Mouse (Mus musculus): Measurements from ENCODE around the gene Ube2e1. TPM values are rescaled to one million over a fixed set of nuclear protein-coding genes. Genes with fewer than 3 reads are reported as not detected.
A peak's percentile ranks its signal among the peaks of the same experiment; 100 is the strongest.
"Not testable (repeated sequence)": the region's sequence is repeated elsewhere in the genome, so short reads cannot be mapped to it uniquely, and the experiment has no call there.

The Ube2e1 gene
- total RNA-seq, 2 experiments from 2014 or later: 89.6 to 97.0 TPM

- no peak for DNase-seq (ENCODE audit: low spot score)
Measured at GRCm38 (mm10) chr14:18261203-18261602, 70.5 kb downstream of the Ube2e1 start.

GRCm38 (mm10) chr14:18242638-18243130 lies 89.0 kb downstream of the Ube2e1 start:
- DNase-seq (ENCODE audit: low spot score): no peak

- no peak for DNase-seq (ENCODE audit: low spot score)
Measured at GRCm38 (mm10) chr14:18241786-18242185, 89.9 kb downstream of the Ube2e1 start.

DNA sequence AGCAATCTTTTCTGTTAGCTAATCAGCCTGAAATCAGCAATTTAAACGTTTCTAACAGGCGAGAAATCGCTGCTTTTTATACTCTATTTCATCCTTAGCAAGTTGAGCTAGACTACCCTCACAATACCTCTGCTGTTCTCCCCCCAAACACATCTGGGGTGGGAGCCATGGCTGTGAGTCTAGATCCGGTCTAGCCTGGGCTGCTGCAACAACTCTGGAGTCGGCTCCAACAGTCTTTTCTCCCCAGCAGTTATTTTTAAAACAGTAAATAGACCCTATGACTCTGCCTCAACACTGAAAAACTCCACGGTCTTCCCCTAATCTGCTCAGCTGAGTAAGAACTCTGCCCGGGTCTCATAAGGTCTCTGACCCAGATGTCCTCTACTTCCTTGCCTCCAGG lies 91.5 kb downstream of the Ube2e1 start:
- no peak for DNase-seq (ENCODE audit: low spot score)

DNA sequence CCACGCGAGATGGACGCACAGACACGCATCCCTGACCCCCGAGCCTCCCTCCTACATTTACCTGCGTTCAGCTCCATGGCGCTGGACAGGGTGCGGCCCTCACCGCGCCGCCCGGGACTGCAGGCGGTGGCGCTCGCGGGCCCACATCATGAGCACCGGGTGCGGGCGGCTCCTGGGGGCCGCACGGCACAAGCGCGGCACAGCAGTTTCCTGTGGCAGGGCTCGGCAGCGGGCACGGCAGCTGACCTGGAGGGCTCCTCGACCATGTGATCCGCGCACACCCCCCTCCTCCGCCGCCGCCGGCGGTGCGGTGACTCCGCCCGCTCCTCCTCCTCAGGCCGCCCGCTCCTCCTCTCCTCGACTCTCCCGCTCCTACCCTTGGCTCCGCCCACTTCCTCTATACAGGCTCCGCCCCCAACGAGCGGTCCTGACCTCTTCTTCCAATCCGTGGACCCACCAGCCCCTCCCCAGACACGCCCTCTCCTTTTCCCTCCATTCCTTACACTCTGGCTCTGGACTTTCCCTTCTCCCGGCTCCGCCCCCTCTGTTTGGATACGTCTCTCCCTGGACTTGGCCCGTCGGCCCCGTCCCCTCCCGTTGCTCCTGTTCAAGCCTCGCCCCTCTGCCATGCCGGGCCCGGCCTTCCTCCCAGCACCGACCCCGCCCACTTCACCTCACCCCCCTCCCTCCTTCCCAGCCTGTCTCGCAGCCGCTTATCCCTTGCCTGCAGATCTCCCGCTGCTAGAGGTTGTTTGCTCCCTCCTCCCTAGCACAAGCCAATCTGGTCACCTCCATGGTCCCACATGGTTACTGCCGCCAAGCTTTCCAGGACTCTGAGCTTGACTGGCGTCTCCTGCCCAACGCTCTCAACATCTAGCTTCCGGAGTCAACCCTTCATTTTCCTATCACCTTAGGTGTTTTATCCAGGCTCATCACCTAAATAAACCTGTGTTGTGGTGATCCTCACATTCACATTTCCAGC lies 92.6 kb downstream of the Ube2e1 start, which contains the start of gene Nr1d2:
Nr1d2 (minus strand) TSS at position 378 of the 982 bp plus-strand sequence.
- DNase-seq (ENCODE audit: low spot score): peak; percentile 100

- DNase-seq (ENCODE audit: low spot score): peak; percentile 99
Measured at GRCm38 (mm10) chr14:18238131-18238749, 93.4 kb downstream of the Ube2e1 start.

DNA sequence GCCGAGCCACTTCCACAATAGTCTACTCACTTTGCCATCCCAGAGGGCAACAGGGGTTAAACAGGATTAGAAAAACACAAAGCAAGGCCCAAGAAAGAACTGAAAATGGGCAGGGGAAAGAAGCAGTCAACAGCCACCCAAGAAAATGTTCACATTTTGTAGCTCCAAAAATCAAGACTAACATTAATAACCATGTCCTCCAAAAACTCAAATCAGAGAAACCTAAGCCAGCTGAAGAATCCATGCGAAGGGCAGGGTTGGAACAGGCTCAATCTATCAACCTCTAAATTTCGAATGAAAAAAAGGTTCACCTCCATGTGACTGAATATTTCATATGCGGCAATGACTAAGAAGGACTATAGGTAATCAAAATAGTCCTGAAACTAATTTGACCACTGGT lies 94.3 kb downstream of the Ube2e1 start:
- no peak for DNase-seq (ENCODE audit: low spot score)

GRCm38 (mm10) chr14:18236496-18237235 lies 95.0 kb downstream of the Ube2e1 start:
- DNase-seq (ENCODE audit: low spot score): not testable (repeated sequence)

DNA sequence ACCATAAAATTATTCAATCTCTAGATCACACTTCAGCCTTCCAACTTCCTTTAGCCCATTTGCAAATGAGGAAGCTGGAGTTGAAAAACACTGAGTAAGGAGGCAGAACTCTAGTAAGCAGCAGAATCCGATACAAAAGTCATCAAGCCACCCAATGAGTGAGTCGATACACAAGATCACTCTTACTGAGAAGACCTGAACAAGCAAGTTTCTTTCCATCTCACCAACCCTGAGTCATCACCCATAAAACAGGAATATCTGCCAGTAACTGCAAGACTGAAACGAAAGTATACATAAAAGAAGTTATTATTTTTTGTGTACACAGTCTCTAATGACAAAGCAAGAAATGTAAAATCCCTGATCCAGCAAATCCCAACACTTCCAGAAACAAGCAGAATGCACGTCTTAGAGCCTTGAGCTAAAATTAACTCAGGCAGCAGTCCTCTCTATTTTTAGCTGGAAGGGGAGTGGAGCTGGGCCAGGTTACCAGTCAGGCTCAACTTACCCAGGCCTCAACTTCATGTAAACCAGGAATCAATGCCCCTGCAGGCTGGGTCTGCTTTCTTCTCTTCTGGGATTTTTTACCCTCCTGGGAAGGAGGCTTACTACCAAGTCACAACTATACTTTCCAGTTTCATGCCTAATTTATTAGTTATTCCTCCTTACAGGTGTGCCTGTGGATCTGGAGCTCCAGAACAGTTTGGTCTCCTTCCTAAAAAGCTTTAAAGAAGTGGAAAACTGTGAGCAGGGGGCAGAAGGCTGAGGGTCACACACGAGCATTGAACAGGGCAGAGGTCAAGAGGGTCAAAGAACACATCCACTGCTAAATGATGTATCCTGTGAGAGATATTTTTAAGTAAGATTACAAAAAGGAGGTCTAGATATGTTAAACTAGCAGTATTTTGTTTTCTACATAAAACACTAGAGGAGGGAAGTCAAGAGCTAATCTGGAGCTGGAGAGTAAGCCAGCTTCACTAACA lies 97.4 kb downstream of the Ube2e1 start:
- DNase-seq (ENCODE audit: low spot score): peak; percentile 72

DNA sequence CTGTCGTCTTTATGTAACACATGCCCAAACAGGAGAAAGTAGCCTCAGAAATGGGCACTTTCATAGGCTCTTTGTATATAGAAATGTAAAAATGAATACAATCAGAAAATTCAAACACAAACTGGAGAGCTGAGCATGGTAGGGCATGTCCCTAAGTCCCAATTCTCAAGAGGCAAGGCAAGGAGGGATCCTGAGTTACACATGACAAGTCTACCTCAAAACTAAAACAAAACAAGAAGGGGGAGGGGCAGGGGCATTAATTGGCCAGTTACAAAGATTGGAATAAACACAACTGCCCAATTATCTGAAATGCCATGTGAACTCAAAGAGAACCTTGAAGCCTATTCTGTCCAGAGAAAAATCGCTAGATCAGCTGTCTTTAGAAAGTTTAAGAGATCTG lies 98.6 kb downstream of the Ube2e1 start:
- DNase-seq (ENCODE audit: low spot score): no peak

Other genes with a start within 250 kb of the Ube2e1 start
- gene Nr1d2, start 92.7 kb downstream of the Ube2e1 start, total RNA-seq (2021): 10 to 100 TPM; 60.7 to 61.4 TPM
- gene Nkiras1, start 60.7 kb downstream of the Ube2e1 start, total RNA-seq (2021): 10 to 100 TPM; 35.7 to 38.0 TPM
- 100 to 1,000 TPM; 521 to 526 TPM for gene Rpl15, start 60.5 kb downstream of the Ube2e1 start, total RNA-seq (2021)